Mouse (Mus musculus) MEL (cell line): ENCODE measurements at regions not wholly inside any gene's neighbourhood (a gene's known extent, or its start where the extent isn't known, plus 50 kb on each side); places are given as distances from the start of the nearest gene placed in this dataset.

Source experiments
- DNase-seq: peaks from one replicate; pipeline ENCODE4 v3.0.0; 2011; ENCODE audit warnings: low read depth, low spot score
- H3K27ac ChIP-seq: 2 replicates; pipeline ENCODE4 v1.5.1; 2012; ENCODE audit warnings: low read depth, mild to moderate bottlenecking, control low read depth, low read length, moderate library complexity; ENCODE audit not compliant: control insufficient read depth
- H3K27me3 ChIP-seq, 2 experiments: fragments of 150-350 bp in 1 of 2; sonication (generic) in 1 of 2; 2 replicates each; pipeline ENCODE4 v1.6.1; 2012; ENCODE audit warnings: low read length in 2 of 2, mild to moderate bottlenecking in 2 of 2, improper control_type of control experiment in 1 of 2, moderate library complexity in 1 of 2; ENCODE audit not compliant: insufficient read depth in 2 of 2, control insufficient read depth in 1 of 2
- H3K36me3 ChIP-seq, 2 experiments: 2 replicates each; pipeline ENCODE4 v1.6.1; 2012 to 2014; ENCODE audit warnings: low read length in 2 of 2, improper control_type of control experiment in 1 of 2, inconsistent platforms in 1 of 2, mild to moderate bottlenecking in 1 of 2; ENCODE audit not compliant: insufficient read depth in 2 of 2, control insufficient read depth in 1 of 2
- H3K4me1 ChIP-seq, 2 experiments: fragments of 150-350 bp in 1 of 2; sonication (generic) in 1 of 2; 2 replicates each; pipeline ENCODE4 v1.6.1; 2012; ENCODE audit warnings: low read length in 2 of 2, improper control_type of control experiment in 1 of 2, mild to moderate bottlenecking in 1 of 2; ENCODE audit not compliant: insufficient read depth in 2 of 2, control insufficient read depth in 1 of 2
- H3K4me3 ChIP-seq, 2 experiments: fragments of 150-350 bp in 1 of 2; sonication (generic) in 1 of 2; 2 replicates each; pipeline ENCODE4 v1.5.1; 2012; ENCODE audit warnings: low read depth in 2 of 2, low read length in 2 of 2, mild to moderate bottlenecking in 2 of 2, moderate library complexity in 2 of 2, control low read depth in 1 of 2, improper control_type of control experiment in 1 of 2; ENCODE audit not compliant: control insufficient read depth in 1 of 2, insufficient read depth in 1 of 2
- H3K79me2 ChIP-seq: 2 replicates; pipeline ENCODE4 v1.6.1; 2012; ENCODE audit warnings: mild to moderate bottlenecking, low read length, moderate library complexity; ENCODE audit not compliant: control insufficient read depth, poor library complexity, insufficient read depth
- H3K9ac ChIP-seq: 2 replicates; pipeline ENCODE4 v1.6.1; 2012; ENCODE audit warnings: low read depth, mild to moderate bottlenecking, control low read depth, low read length, moderate library complexity; ENCODE audit not compliant: control insufficient read depth, poor library complexity, severe bottlenecking
- H3K9me3 ChIP-seq: fragments of 150-350 bp; sonication (generic); replicated peaks from 2 replicates; pipeline ENCODE4 v1.6.1; 2012; ENCODE audit warnings: mild to moderate bottlenecking, low read length, improper control_type of control experiment, moderate library complexity; ENCODE audit not compliant: insufficient read depth
- CHD1 ChIP-seq: IDR thresholded peaks from 2 replicates; pipeline ENCODE4 v1.6.1; 2012; ENCODE audit warnings: low read depth, mild to moderate bottlenecking, inconsistent platforms, low read length, improper control_type of control experiment
- CHD2 ChIP-seq: IDR thresholded peaks from 2 replicates; pipeline ENCODE4 v1.6.1; 2011; ENCODE audit warnings: low read length, improper control_type of control experiment
- E2F4 ChIP-seq: IDR thresholded peaks from 2 replicates; pipeline ENCODE4 v1.6.1; 2011; ENCODE audit warnings: low read depth, low read length, improper control_type of control experiment, borderline replicate concordance
- ELF1 ChIP-seq: IDR thresholded peaks from 2 replicates; pipeline ENCODE4 v1.6.1; 2014; ENCODE audit warnings: low read depth, mild to moderate bottlenecking, inconsistent platforms, low read length, improper control_type of control experiment, moderate library complexity
- GABPA ChIP-seq: IDR thresholded peaks from 2 replicates; pipeline ENCODE4 v1.6.1; 2012; ENCODE audit warnings: low read depth, mild to moderate bottlenecking, inconsistent platforms, low read length, improper control_type of control experiment, moderate library complexity
- GATA1 ChIP-seq: IDR thresholded peaks from 2 replicates; pipeline ENCODE4 v1.6.1; 2011; ENCODE audit warnings: low read depth, low read length, improper control_type of control experiment
- JUND ChIP-seq: IDR thresholded peaks from 2 replicates; pipeline ENCODE4 v1.6.1; 2011; ENCODE audit warnings: low read depth, mild to moderate bottlenecking, improper control_type of control experiment, low read length
- KAT2A ChIP-seq: conservative IDR thresholded peaks from 2 replicates; pipeline ENCODE4 v1.6.1; 2012; ENCODE audit warnings: low read depth, low read length, improper control_type of control experiment, inconsistent platforms
- MAFK ChIP-seq: IDR thresholded peaks from 2 replicates; pipeline ENCODE4 v1.6.1; 2011; ENCODE audit warnings: low read depth, mild to moderate bottlenecking, low read length, improper control_type of control experiment, borderline replicate concordance
- MAZ ChIP-seq: IDR thresholded peaks from 2 replicates; pipeline ENCODE4 v1.6.1; 2012; ENCODE audit warnings: low read depth, mild to moderate bottlenecking, inconsistent platforms, low read length, improper control_type of control experiment
- MEF2A ChIP-seq: IDR thresholded peaks from 2 replicates; pipeline ENCODE4 v1.6.1; 2014; ENCODE audit warnings: low read depth, mild to moderate bottlenecking, inconsistent platforms, low read length, improper control_type of control experiment; ENCODE audit not compliant: poor library complexity, insufficient replicate concordance, severe bottlenecking; ENCODE audit errors: extremely low read depth
- MYB ChIP-seq: IDR thresholded peaks from 2 replicates; pipeline ENCODE4 v1.6.1; 2011; ENCODE audit warnings: mild to moderate bottlenecking, low read depth, low read length, improper control_type of control experiment
- NELFE ChIP-seq: IDR thresholded peaks from 2 replicates; pipeline ENCODE4 v1.6.1; 2011; ENCODE audit warnings: low read depth, low read length, improper control_type of control experiment
- POLR2AphosphoS2 ChIP-seq: IDR thresholded peaks from 2 replicates; pipeline ENCODE4 v1.6.1; 2011; ENCODE audit warnings: low read length, improper control_type of control experiment
- RAD21 ChIP-seq: IDR thresholded peaks from 2 replicates; pipeline ENCODE4 v1.6.1; 2011; ENCODE audit warnings: mild to moderate bottlenecking, low read depth, low read length, improper control_type of control experiment
- RCOR1 ChIP-seq: IDR thresholded peaks from 2 replicates; pipeline ENCODE4 v1.6.1; 2012; ENCODE audit warnings: low read depth, mild to moderate bottlenecking, inconsistent platforms, low read length, improper control_type of control experiment
- SIN3A ChIP-seq: IDR thresholded peaks from 2 replicates; pipeline ENCODE4 v1.6.1; 2012; ENCODE audit warnings: low read length, improper control_type of control experiment, inconsistent platforms
- TAL1 ChIP-seq: IDR thresholded peaks from 2 replicates; pipeline ENCODE4 v1.6.1; 2012; ENCODE audit warnings: mild to moderate bottlenecking, inconsistent platforms, low read length, moderate library complexity, mixed read lengths
- TBP ChIP-seq: IDR thresholded peaks from 2 replicates; pipeline ENCODE4 v1.8.0; 2011; ENCODE audit warnings: low read depth, low read length, improper control_type of control experiment
- TCF12 ChIP-seq: IDR thresholded peaks from 2 replicates; pipeline ENCODE4 v1.6.1; 2014; ENCODE audit warnings: low read depth, mild to moderate bottlenecking, inconsistent platforms, low read length, improper control_type of control experiment, moderate library complexity
- UBTF ChIP-seq: IDR thresholded peaks from 2 replicates; pipeline ENCODE4 v1.6.1; 2012; ENCODE audit warnings: low read depth, mild to moderate bottlenecking, inconsistent platforms, low read length, improper control_type of control experiment, moderate library complexity, borderline replicate concordance; ENCODE audit not compliant: insufficient read depth
- USF1 ChIP-seq: IDR thresholded peaks from 2 replicates; pipeline ENCODE4 v1.6.1; 2014; ENCODE audit warnings: low read depth, mild to moderate bottlenecking, inconsistent platforms, low read length, improper control_type of control experiment, moderate library complexity
- ZC3H11A ChIP-seq: IDR thresholded peaks from 2 replicates; pipeline ENCODE4 v1.6.1; 2012; ENCODE audit warnings: low read depth, mild to moderate bottlenecking, inconsistent platforms, low read length, improper control_type of control experiment
- ZKSCAN1 ChIP-seq: IDR thresholded peaks from 2 replicates; pipeline ENCODE4 v1.6.1; 2012; ENCODE audit warnings: low read depth, mild to moderate bottlenecking, inconsistent platforms, low read length, improper control_type of control experiment, moderate library complexity
- ZNF384 ChIP-seq: IDR thresholded peaks from 2 replicates; pipeline ENCODE4 v1.6.1; 2012; ENCODE audit warnings: low read depth, mild to moderate bottlenecking, inconsistent platforms, low read length, improper control_type of control experiment

- Histone ChIP-seq H3K4me1 (no peaks in the 10 kb centered on the region), H3K79me2 (no peaks in the 10 kb centered on the region), H3K4me3 (no peak overlapping the region), H3K9ac (no peak overlapping the region), H3K9me3 (no peaks in the 10 kb centered on the region), H3K27me3 (no peaks in the 10 kb centered on the region), H3K27ac (no peak overlapping the region), H3K36me3 (no peaks in the 10 kb centered on the region)
- no peak for TF ChIP-seq MYB
- TF ChIP-seq JUND: no peak
- no peak for TF ChIP-seq MAFK
- DNase-seq: no peak
Measured at GRCm38 (mm10) chr16:8933121-8933520, 103.2 kb downstream of the 1810013L24Rik start.

- no peak overlapping the region for H3K4me3 ChIP-seq
- no peaks in the 10 kb centered on the region for H3K4me1 ChIP-seq
- H3K27me3 ChIP-seq: no peaks in the 10 kb centered on the region
- DNase-seq: no peak
- H3K27ac ChIP-seq: no peak overlapping the region
- H3K36me3 ChIP-seq: no peaks in the 10 kb centered on the region
- no peaks in the 10 kb centered on the region for H3K9me3 ChIP-seq
- H3K9ac ChIP-seq: no peak overlapping the region
- no peaks in the 10 kb centered on the region for H3K79me2 ChIP-seq
- TF ChIP-seq ZKSCAN1 (no peak), UBTF (no peak), ELF1 (no peak), MAZ (no peak), POLR2AphosphoS2 (no peak), MAFK (no peak), CHD2 (no peak), E2F4 (no peak), ZNF384 (no peak), TAL1 (no peak), CHD1 (no peak), RCOR1 (no peak), GATA1 (no peak), TBP (no peak), USF1 (no peak)
- TF ChIP-seq, all 39 proteins: peak for 0
Measured at GRCm38 (mm10) chr16:8936446-8936845, 106.5 kb downstream of the 1810013L24Rik start.

GRCm38 (mm10) chr16:8938516-8938915 is 108.6 kb downstream of the 1810013L24Rik start:
- Histone ChIP-seq H3K9ac (no peak overlapping the region), H3K9me3 (no peaks in the 10 kb centered on the region), H3K4me1 (no peaks in the 10 kb centered on the region), H3K4me3 (no peak overlapping the region), H3K36me3 (no peaks in the 10 kb centered on the region), H3K79me2 (no peaks in the 10 kb centered on the region), H3K27me3 (no peaks in the 10 kb centered on the region; a peak in 1 of 4 replicates), H3K27ac (no peak overlapping the region)
- no peak for DNase-seq
- TF ChIP-seq ZKSCAN1 (no peak), NELFE (no peak), ZC3H11A (no peak), KAT2A (no peak), RAD21 (no peak), GABPA (no peak), SIN3A (no peak), TCF12 (no peak), GATA1 (no peak), POLR2AphosphoS2 (no peak), MEF2A (no peak), RCOR1 (no peak)
